Mouse (Mus musculus) kidney, adult 2 months (tissue): ENCODE measurements around the gene Fgf4.

ENCODE experiments used
- CTCF ChIP-seq: fragments of 200-500 bp; conservative IDR thresholded peaks from 2 replicates; pipeline ENCODE4 v1.5.1; 2011; ENCODE audit warnings: low read depth, mild to moderate bottlenecking, control low read depth, low read length, moderate library complexity, mixed read lengths; ENCODE audit not compliant: insufficient read depth, insufficient read length
- POLR2A ChIP-seq: fragments of 200-500 bp; IDR thresholded peaks from one replicate; pipeline ENCODE4 v1.6.1; 2011; ENCODE audit warnings: low read depth, low read length, control low read depth

DNA sequence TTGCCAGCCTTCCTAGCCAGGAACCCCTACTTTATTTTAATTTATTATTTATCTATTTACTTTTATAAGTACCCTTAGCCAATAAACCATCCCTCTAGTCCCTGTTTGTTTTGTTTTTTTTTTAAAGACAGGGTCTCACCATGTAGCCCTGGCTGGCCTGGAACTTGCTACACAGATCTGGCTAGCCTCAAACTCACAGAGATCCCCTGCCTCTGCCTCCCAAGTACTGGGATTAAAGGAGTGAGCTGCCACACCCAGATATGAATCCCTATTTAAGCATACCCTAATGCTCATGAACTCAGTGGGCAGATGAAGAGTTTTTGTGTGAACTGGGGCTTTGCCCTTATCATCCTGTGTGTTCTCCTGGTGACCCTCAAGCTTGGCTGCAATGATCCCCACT lies at the start of gene Fgf4:
- TF ChIP-seq CTCF, result no peak
- no peak for TF ChIP-seq POLR2A
